In genomic region chr7:76941531-76941930, GRCm38 (mm10) we compare ENCODE assay signal across 10 mouse cellular contexts.
A peak's percentile ranks its signal among the peaks of the same experiment; 100 is the strongest.
DNase-seq lines count a peak whose midpoint lies in the region; ATAC-seq lines count a peak whose summit lies in the region.
"Had no signal": no experiment of that assay in that cellular context is flagged by ENCODE, and none has a peak within 500 bp of the region (broad histone marks: within the 10 kb centered on the region; RNA-seq: fewer than 3 reads in every experiment).

No protein-coding gene starts in this region.

- no peak overlapping the region for H3K27ac ChIP-seq in limb, embryonic 10.5 days
- H3K27ac ChIP-seq: liver, embryonic 15.5 days; stomach, embryonic 15.5 days had no signal

- no peak overlapping the region for H3K4me3 ChIP-seq in limb, embryonic 10.5 days
- H3K4me3 ChIP-seq: liver, embryonic 15.5 days; stomach, embryonic 15.5 days had no signal

- H3K36me3 ChIP-seq in limb, embryonic 10.5 days, result no peaks in the 10 kb centered on the region
- H3K36me3 ChIP-seq: liver, embryonic 15.5 days; stomach, embryonic 15.5 days had no signal

- no peaks in the 10 kb centered on the region for H3K4me1 ChIP-seq in limb, embryonic 10.5 days
- H3K4me1 ChIP-seq: liver, embryonic 15.5 days; stomach, embryonic 15.5 days had no signal

- no peaks in the 10 kb centered on the region for H3K9me3 ChIP-seq in limb, embryonic 10.5 days (replicated peaks)
- H3K9me3 ChIP-seq: liver, embryonic 15.5 days; stomach, embryonic 15.5 days had no signal

- H3K27me3 ChIP-seq in limb, embryonic 10.5 days (ENCODE audit: low read depth, poor library complexity, severe bottlenecking), result no peaks in the 10 kb centered on the region
- H3K27me3 ChIP-seq: liver, embryonic 15.5 days; stomach, embryonic 15.5 days had no signal

- DNase-seq in cerebellum, adult 18-20 months, result peak; percentile 8 to 22
- DNase-seq in left cerebral cortex, adult 18-20 months (ENCODE audit: low spot score in 2 of 2), result peak; percentile 14 to 43
- DNase-seq in left cerebral cortex, adult 8-10 months (ENCODE audit: low spot score in 2 of 2), result no peak
- peak; percentile 44 for DNase-seq in ZHBTc4 (ENCODE audit: low read depth, low spot score)
- DNase-seq in forelimb bud, embryonic 11.5 days (ENCODE audit: low read depth, low spot score), result peak; percentile 26
- peak; percentile 35 for DNase-seq in limb, embryonic 10.5 days (ENCODE audit: low spot score)
- DNase-seq in thymus, postnatal 14 days, result peak; percentile 25

- no peak for ATAC-seq in cerebellum, adult (ENCODE audit: insufficient number of reproducible peaks, low FRiP score, low TSS enrichment)

Comparison
In these comparisons a context has a peak if more than half of its experiments do, and no peak if none do; other contexts are left out.
1. DNase-seq: peak in cerebellum, adult 18-20 months (2 of 2), left cerebral cortex, adult 18-20 months (2 of 2), ZHBTc4 (single experiment), forelimb bud, embryonic 11.5 days (single experiment), limb, embryonic 10.5 days (single experiment) and thymus, postnatal 14 days (single experiment); none in left cerebral cortex, adult 8-10 months (0 of 2).